Mouse (Mus musculus) embryonic fibroblast, embryonic 13.5 days (primary cell): ENCODE data around the gene Gm11549.

ENCODE experiments used
- CTCF ChIP-seq: IDR thresholded peaks from 2 replicates; pipeline ENCODE4 v1.5.1; 2011; ENCODE audit warnings: mild to moderate bottlenecking, control low read depth, low read length, moderate library complexity, borderline replicate concordance; ENCODE audit not compliant: insufficient read depth
- POLR2A ChIP-seq: IDR thresholded peaks from 2 replicates; pipeline ENCODE4 v1.6.1; 2011; ENCODE audit warnings: low read depth, mild to moderate bottlenecking, control low read depth, low read length, moderate library complexity

DNA sequence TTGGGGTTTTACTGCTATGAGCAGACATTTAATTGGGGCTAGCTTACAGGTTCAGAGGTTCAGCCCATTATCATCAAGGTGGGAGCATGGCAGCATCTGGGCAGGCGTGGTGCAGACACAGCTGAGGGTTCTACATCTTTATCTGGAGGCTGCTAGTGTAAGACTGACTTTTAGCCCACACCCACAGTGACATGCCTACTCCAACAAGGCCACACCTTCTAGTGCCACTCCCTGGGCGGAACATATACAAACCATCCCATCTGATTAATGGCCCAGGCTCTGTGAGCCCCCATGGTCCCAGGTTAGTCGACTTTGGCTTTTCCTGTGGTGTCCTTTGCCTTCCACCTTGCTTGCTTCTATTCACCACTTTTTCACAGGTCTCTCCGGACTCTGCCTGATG, 38.0 kb upstream of the Gm11549 start:
- TF ChIP-seq POLR2A: no peak
- TF ChIP-seq CTCF: no peak
